Mouse (Mus musculus): Measurements from ENCODE around the gene Slc24a3.

DNA sequence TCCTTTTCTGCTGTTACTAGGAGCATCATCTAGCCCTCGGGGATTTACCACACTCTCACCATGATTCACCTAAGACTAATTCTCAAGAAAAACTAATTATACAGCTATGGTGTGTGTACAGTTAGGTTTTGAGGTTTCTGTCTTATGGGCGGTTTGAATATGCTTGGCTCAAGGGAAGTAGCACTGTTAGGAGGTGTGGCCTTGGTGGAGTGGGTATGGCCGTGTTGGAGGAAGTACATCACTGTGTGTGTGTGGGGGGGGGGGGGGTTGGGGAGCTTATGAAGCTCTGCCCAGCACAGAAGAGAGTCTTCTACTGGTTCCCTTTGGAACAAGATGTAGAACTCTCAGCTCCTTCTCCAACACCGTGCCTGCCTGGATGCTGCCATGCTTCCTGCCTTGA, 368.2 kb downstream of the Slc24a3 start:
- TF ChIP-seq POLR2A (IDR thresholded peaks at IDR 0.05; ENCODE audit: insufficient read depth, low read depth, low read length) (no peak), CTCF (IDR thresholded peaks at IDR 0.05; ENCODE audit: insufficient read depth, low read depth, low read length) (no peak)
